Comparison of ENCODE assay signal across 10 mouse cellular contexts in genomic region chr5:41760831-41761508, GRCm38 (mm10). TPM values are rescaled to one million over a fixed set of nuclear protein-coding genes. Genes with fewer than 3 reads are reported as not detected.
A peak's percentile ranks its signal among the peaks of the same experiment; 100 is the strongest.
DNase-seq lines count a peak whose midpoint lies in the region; ATAC-seq and TF ChIP-seq lines count a peak whose summit lies in the region.
"Had no signal": no experiment of that assay in that cellular context is flagged by ENCODE, and none has a peak within 500 bp of the region (broad histone marks: within the 10 kb centered on the region; RNA-seq: fewer than 3 reads in every experiment).

No protein-coding gene starts in this region.

- H3K4me2 ChIP-seq in kidney, embryonic 14.5 days (replicated peaks; ENCODE audit: low read depth, low read length): no peak overlapping the region
- H3K4me2 ChIP-seq in embryonic facial prominence, embryonic 14.5 days (ENCODE audit: low read depth, low read length): peak overlapping the region; percentile 65; the same call in 1 of the 2 replicates
- peak overlapping the region; percentile 71 for H3K4me2 ChIP-seq in limb, embryonic 14.5 days (replicated peaks; ENCODE audit: low read depth, low read length, severe bottlenecking)

- H3K4me3 ChIP-seq in kidney, embryonic 14.5 days (ENCODE audit: low read length): peak overlapping the region; percentile 3; the same call in 1 of the 2 replicates
- H3K4me3 ChIP-seq in bone marrow macrophage, adult 2 months (ENCODE audit: insufficient read depth, low read length): 0 out of 2 replicates have a peak overlapping the region, but pooled peaks have one; percentile 7
- H3K4me3 ChIP-seq in embryonic facial prominence, embryonic 14.5 days (ENCODE audit: low read depth, low read length): peak overlapping the region; percentile 44
- peak overlapping the region; percentile 52 for H3K4me3 ChIP-seq in limb, embryonic 14.5 days (replicated peaks; ENCODE audit: low read length)

- no peak for TF ChIP-seq CTCF in bone marrow macrophage, adult 2 months (IDR thresholded peaks at IDR 0.05; ENCODE audit: low read depth, low read length)

- H3K9ac ChIP-seq in kidney, embryonic 14.5 days (ENCODE audit: low read depth, low read length): no peak overlapping the region
- no peak overlapping the region for H3K9ac ChIP-seq in embryonic facial prominence, embryonic 14.5 days (ENCODE audit: low read depth, low read length)
- peak overlapping the region; percentile 70; the same call in 1 of the 2 replicates for H3K9ac ChIP-seq in limb, embryonic 14.5 days (ENCODE audit: low read depth, low read length, severe bottlenecking)
- H3K9ac ChIP-seq: liver, embryonic 14.5 days had no signal

- no peaks in the 10 kb centered on the region for H3K36me3 ChIP-seq in kidney, embryonic 14.5 days (ENCODE audit: control insufficient read depth, insufficient read depth, low read length)
- H3K36me3 ChIP-seq in embryonic facial prominence, embryonic 14.5 days (ENCODE audit: control insufficient read depth, insufficient read depth, low read length): no peaks in the 10 kb centered on the region
- 0 out of 2 replicates have a peak, but pooled peaks cover 2% of the 10 kb centered on the region for H3K36me3 ChIP-seq in limb, embryonic 14.5 days (ENCODE audit: control insufficient read depth, insufficient read depth, low read length)

- no peaks in the 10 kb centered on the region for H3K9me3 ChIP-seq in kidney, embryonic 14.5 days (ENCODE audit: control insufficient read depth, low read length)
- no peaks in the 10 kb centered on the region for H3K9me3 ChIP-seq in embryonic facial prominence, embryonic 14.5 days (ENCODE audit: control insufficient read depth, low read length)
- H3K9me3 ChIP-seq in limb, embryonic 14.5 days (ENCODE audit: control insufficient read depth, low read length): no peaks in the 10 kb centered on the region

- no peak overlapping the region for H3K27ac ChIP-seq in kidney, embryonic 14.5 days (ENCODE audit: low read depth, low read length)
- no peak overlapping the region for H3K27ac ChIP-seq in bone marrow macrophage, adult 2 months (ENCODE audit: insufficient read depth, low read depth, low read length)
- H3K27ac ChIP-seq in embryonic facial prominence, embryonic 14.5 days (replicated peaks; ENCODE audit: low read depth, low read length): no peak overlapping the region
- no peak overlapping the region for H3K27ac ChIP-seq in limb, embryonic 14.5 days (replicated peaks; ENCODE audit: low read depth, low read length)
- H3K27ac ChIP-seq: liver, embryonic 14.5 days had no signal

- no peak for ATAC-seq in kidney, embryonic 14.5 days (ENCODE audit: low FRiP score, low TSS enrichment)
- no peak for ATAC-seq in embryonic facial prominence, embryonic 14.5 days (ENCODE audit: low read depth)
- ATAC-seq in limb, embryonic 14.5 days (ENCODE audit: low FRiP score, low read depth): no peak

- peaks cover 11% of the 10 kb centered on the region; the same call in 1 of the 2 replicates for H3K4me1 ChIP-seq in kidney, embryonic 14.5 days (ENCODE audit: control insufficient read depth, insufficient read depth, low read length)
- H3K4me1 ChIP-seq in bone marrow macrophage, adult 2 months (ENCODE audit: control insufficient read depth, insufficient read depth, low read length): no peaks in the 10 kb centered on the region
- H3K4me1 ChIP-seq in embryonic facial prominence, embryonic 14.5 days (ENCODE audit: control insufficient read depth, insufficient read depth, low read length): peaks cover 13% of the 10 kb centered on the region; the same call in 1 of the 2 replicates
- H3K4me1 ChIP-seq in limb, embryonic 14.5 days (ENCODE audit: control insufficient read depth, insufficient read depth, low read length): peaks cover 10% of the 10 kb centered on the region; the same call in 1 of the 2 replicates

- no peak for TF ChIP-seq POLR2A in bone marrow macrophage, adult 2 months (IDR thresholded peaks at IDR 0.05; ENCODE audit: borderline replicate concordance, low read depth, low read length)
- no peak for TF ChIP-seq POLR2A in limb, embryonic 14.5 days (IDR thresholded peaks at IDR 0.05; ENCODE audit: borderline replicate concordance, extremely low read depth, insufficient read depth, insufficient read length)

- DNase-seq in kidney, postnatal 4 days: no peak
- no peak for DNase-seq in embryonic facial prominence, embryonic 14.5 days (ENCODE audit: low spot score)
- no peak for DNase-seq in limb, embryonic 14.5 days (ENCODE audit: low spot score)
- DNase-seq in layer of hippocampus, postnatal 36 days: no peak
- no peak for DNase-seq in adrenal gland, postnatal 36 days
- DNase-seq: heart, postnatal 4 days had no signal

- peaks cover 87% of the 10 kb centered on the region for H3K27me3 ChIP-seq in kidney, embryonic 14.5 days (ENCODE audit: control insufficient read depth, insufficient read depth, low read length)
- peaks cover 97% of the 10 kb centered on the region for H3K27me3 ChIP-seq in embryonic facial prominence, embryonic 14.5 days (replicated peaks; ENCODE audit: control insufficient read depth, insufficient read depth, low read length)
- H3K27me3 ChIP-seq in limb, embryonic 14.5 days (ENCODE audit: control insufficient read depth, insufficient read depth, low read length): peaks cover 93% of the 10 kb centered on the region

- WGBS in kidney, embryonic 14.5 days: 4% methylated on average over 22 of the region's 22 CpGs
- WGBS in embryonic facial prominence, embryonic 14.5 days: 8% methylated on average over 22 of the region's 22 CpGs
- WGBS in limb, embryonic 14.5 days: 9% methylated on average over 22 of the region's 22 CpGs

RNA-seq across cellular contexts. Expression of gene Nkx3-2, which starts 3.3 kb away (rescaled TPM):
- polyA plus RNA-seq in kidney, embryonic 14.5 days (2014; fragmentation: Nextera tagmentation; extraction: Ambion mirVana): not detected in 2 replicates
- polyA plus RNA-seq in bone marrow macrophage, adult 2 months (2012; ENCODE audit: insufficient read depth, insufficient read length, missing spikeins): not detected in 2 replicates
- polyA plus RNA-seq in embryonic facial prominence, embryonic 14.5 days (2014; fragmentation: Nextera tagmentation; extraction: Ambion mirVana): 1.2 and 1.6 TPM in 2 replicates
- polyA plus RNA-seq in limb, embryonic 14.5 days (2012; rRNA removed): 10.4 and 14.6 TPM in 2 replicates
- 5.7 and 6.7 TPM in 2 replicates for polyA plus RNA-seq in limb, embryonic 14.5 days (2014; fragmentation: Nextera tagmentation; extraction: Ambion mirVana)
- not detected for total RNA-seq in layer of hippocampus, postnatal 36 days (2021)
- not detected for total RNA-seq in adrenal gland, postnatal 36 days (2021)
- total RNA-seq: heart, postnatal 4 days had no signal
- polyA plus RNA-seq: thymus, postnatal 0 days had no signal

RNA-seq across cellular contexts. Expression of gene Rab28, which starts 53.0 kb away (rescaled TPM):
- 59.7 and 61.8 TPM in 2 replicates for polyA plus RNA-seq in kidney, embryonic 14.5 days (2014; fragmentation: Nextera tagmentation; extraction: Ambion mirVana)
- polyA plus RNA-seq in bone marrow macrophage, adult 2 months (2012; ENCODE audit: insufficient read depth, insufficient read length, missing spikeins): 32.2 and 37.5 TPM in 2 replicates
- polyA plus RNA-seq in embryonic facial prominence, embryonic 14.5 days (2014; fragmentation: Nextera tagmentation; extraction: Ambion mirVana): 72.4 and 77.4 TPM in 2 replicates
- 63.0 and 67.4 TPM in 2 replicates for polyA plus RNA-seq in limb, embryonic 14.5 days (2012; rRNA removed)
- polyA plus RNA-seq in limb, embryonic 14.5 days (2014; fragmentation: Nextera tagmentation; extraction: Ambion mirVana): 87.0 and 94.2 TPM in 2 replicates
- 10 to 100 TPM; 87.2 to 90.0 TPM for total RNA-seq in layer of hippocampus, postnatal 36 days (2021)
- 10 to 100 TPM; 55.6 to 60.9 TPM for total RNA-seq in adrenal gland, postnatal 36 days (2021)
